In genomic region chr1:165142343-165142916, GRCm38 (mm10) we compare ENCODE assay signal across 36 mouse cellular contexts. TPM values are rescaled to one million over a fixed set of nuclear protein-coding genes. Genes with fewer than 3 reads are reported as not detected.
DNase-seq lines count a peak whose midpoint lies in the region; ATAC-seq and TF ChIP-seq lines count a peak whose summit lies in the region.
"Had no signal": no experiment of that assay in that cellular context is flagged by ENCODE, and none has a peak within 500 bp of the region (broad histone marks: within the 10 kb centered on the region; RNA-seq: fewer than 3 reads in every experiment).

No protein-coding gene starts in this region.

- WGBS in kidney, embryonic 15.5 days: 48% methylated on average over 12 of the region's 12 CpGs
- WGBS in lung, embryonic 14.5 days: 65% methylated on average over 12 of the region's 12 CpGs
- WGBS in midbrain, embryonic 13.5 days: 86% methylated on average over 12 of the region's 12 CpGs
- WGBS in midbrain, embryonic 16.5 days: 83% methylated on average over 12 of the region's 12 CpGs

- H3K36me3 ChIP-seq in kidney, embryonic 15.5 days: no peaks in the 10 kb centered on the region
- no peaks in the 10 kb centered on the region for H3K36me3 ChIP-seq in lung, embryonic 14.5 days (ENCODE audit: insufficient read depth)
- no peaks in the 10 kb centered on the region for H3K36me3 ChIP-seq in midbrain, embryonic 13.5 days
- H3K36me3 ChIP-seq in midbrain, embryonic 16.5 days (ENCODE audit: control insufficient read depth, insufficient read depth, low read length): no peaks in the 10 kb centered on the region
- H3K36me3 ChIP-seq: forebrain, embryonic 10.5 days; forebrain, embryonic 15.5 days; hindbrain, embryonic 13.5 days; limb, embryonic 15.5 days; midbrain, embryonic 15.5 days; stomach, embryonic 15.5 days had no signal

- H3K27ac ChIP-seq in kidney, embryonic 15.5 days: peak overlapping the region; percentile 18; the same call in 1 of the 2 replicates
- H3K27ac ChIP-seq in lung, embryonic 14.5 days (ENCODE audit: low read depth): no peak overlapping the region
- H3K27ac ChIP-seq in midbrain, embryonic 13.5 days: no peak overlapping the region
- no peak overlapping the region for H3K27ac ChIP-seq in midbrain, embryonic 16.5 days (ENCODE audit: low read length)
- H3K27ac ChIP-seq: forebrain, embryonic 10.5 days; forebrain, embryonic 15.5 days; hindbrain, embryonic 13.5 days; limb, embryonic 15.5 days; liver, embryonic 14.5 days; midbrain, embryonic 15.5 days; stomach, embryonic 15.5 days had no signal

- TF ChIP-seq CTCF in lung, embryonic 14.5 days (IDR thresholded peaks at IDR 0.05; ENCODE audit: low read depth): no peak

- H3K9me3 ChIP-seq in kidney, embryonic 15.5 days (replicated peaks): no peaks in the 10 kb centered on the region
- H3K9me3 ChIP-seq in lung, embryonic 14.5 days (ENCODE audit: low read depth, low read length): no peaks in the 10 kb centered on the region
- H3K9me3 ChIP-seq in midbrain, embryonic 13.5 days: no peaks in the 10 kb centered on the region
- H3K9me3 ChIP-seq in midbrain, embryonic 16.5 days (replicated peaks; ENCODE audit: control insufficient read depth, low read length, poor library complexity, severe bottlenecking): peaks cover 3% of the 10 kb centered on the region; the same call in 1 of the 2 replicates
- H3K9me3 ChIP-seq: forebrain, embryonic 10.5 days; forebrain, embryonic 15.5 days; hindbrain, embryonic 13.5 days; limb, embryonic 15.5 days; midbrain, embryonic 15.5 days; stomach, embryonic 15.5 days had no signal

- 0 out of 2 replicates have a peak overlapping the region, but pooled peaks have one; percentile 5 for H3K4me2 ChIP-seq in kidney, embryonic 15.5 days
- H3K4me2 ChIP-seq in lung, embryonic 14.5 days: no peak overlapping the region
- no peak overlapping the region for H3K4me2 ChIP-seq in midbrain, embryonic 13.5 days (replicated peaks)
- no peak overlapping the region for H3K4me2 ChIP-seq in midbrain, embryonic 16.5 days (ENCODE audit: low read length)
- H3K4me2 ChIP-seq: forebrain, embryonic 15.5 days; heart, embryonic 11.5 days; hindbrain, embryonic 13.5 days; limb, embryonic 15.5 days; midbrain, embryonic 15.5 days; stomach, embryonic 15.5 days had no signal

- H3K9ac ChIP-seq in kidney, embryonic 15.5 days: no peak overlapping the region
- no peak overlapping the region for H3K9ac ChIP-seq in lung, embryonic 14.5 days
- no peak overlapping the region for H3K9ac ChIP-seq in midbrain, embryonic 13.5 days (replicated peaks)
- H3K9ac ChIP-seq in midbrain, embryonic 16.5 days (ENCODE audit: low read depth, low read length): no peak overlapping the region
- H3K9ac ChIP-seq: forebrain, embryonic 15.5 days; hindbrain, embryonic 13.5 days; limb, embryonic 15.5 days; liver, embryonic 14.5 days; midbrain, embryonic 15.5 days; stomach, embryonic 15.5 days had no signal

- DNase-seq in kidney, postnatal 10 days: no peak
- DNase-seq in lung, embryonic 14.5 days: peak; percentile 47
- DNase-seq in lung, postnatal 14 days: no peak
- no peak for DNase-seq in gastrocnemius, postnatal 25 days
- DNase-seq: adrenal gland, postnatal 25 days; cerebellum, adult 11-12 months; cerebellum, adult 9-11 months; gastrocnemius, postnatal 36 days; heart, adult 18-20 months; heart, postnatal 36 days; kidney, adult 18-20 months; right cerebral cortex, postnatal 25 days; thymus, postnatal 14 days had no signal

- no peak overlapping the region for H3K4me3 ChIP-seq in kidney, embryonic 15.5 days (replicated peaks)
- no peak overlapping the region for H3K4me3 ChIP-seq in lung, embryonic 14.5 days (ENCODE audit: low read depth, low read length)
- no peak overlapping the region for H3K4me3 ChIP-seq in midbrain, embryonic 13.5 days (replicated peaks)
- no peak overlapping the region for H3K4me3 ChIP-seq in midbrain, embryonic 16.5 days (ENCODE audit: low read depth, low read length)
- H3K4me3 ChIP-seq: forebrain, embryonic 10.5 days; forebrain, embryonic 15.5 days; hindbrain, embryonic 13.5 days; limb, embryonic 15.5 days; midbrain, embryonic 15.5 days; stomach, embryonic 15.5 days had no signal

- no peaks in the 10 kb centered on the region for H3K27me3 ChIP-seq in kidney, embryonic 15.5 days
- no peaks in the 10 kb centered on the region for H3K27me3 ChIP-seq in lung, embryonic 14.5 days (ENCODE audit: insufficient read depth, low read length)
- H3K27me3 ChIP-seq in midbrain, embryonic 13.5 days: no peaks in the 10 kb centered on the region
- no peaks in the 10 kb centered on the region for H3K27me3 ChIP-seq in midbrain, embryonic 16.5 days (ENCODE audit: control insufficient read depth, insufficient read depth, low read depth, low read length)
- H3K27me3 ChIP-seq: forebrain, embryonic 15.5 days; hindbrain, embryonic 13.5 days; limb, embryonic 15.5 days; midbrain, embryonic 15.5 days; stomach, embryonic 15.5 days had no signal

- peaks cover 12% of the 10 kb centered on the region for H3K4me1 ChIP-seq in kidney, embryonic 15.5 days
- H3K4me1 ChIP-seq in lung, embryonic 14.5 days (ENCODE audit: insufficient read depth): no peaks in the 10 kb centered on the region
- no peaks in the 10 kb centered on the region for H3K4me1 ChIP-seq in midbrain, embryonic 13.5 days (replicated peaks)
- H3K4me1 ChIP-seq in midbrain, embryonic 16.5 days (ENCODE audit: control insufficient read depth, insufficient read depth, low read length): no peaks in the 10 kb centered on the region
- H3K4me1 ChIP-seq: forebrain, embryonic 10.5 days; forebrain, embryonic 15.5 days; hindbrain, embryonic 13.5 days; limb, embryonic 15.5 days; midbrain, embryonic 15.5 days; stomach, embryonic 15.5 days had no signal

- peak; percentile 72 for ATAC-seq in kidney, embryonic 15.5 days (replicated peaks; ENCODE audit: low FRiP score)
- ATAC-seq in lung, embryonic 14.5 days (ENCODE audit: insufficient read depth): peak; percentile 58; the same call in 1 of the 2 replicates
- peak; percentile 48; the same call in 1 of the 2 replicates for ATAC-seq in midbrain, embryonic 13.5 days
- no peak for ATAC-seq in midbrain, embryonic 16.5 days
- ATAC-seq: CD4-positive, CD25-positive, alpha-beta regulatory T cell, adult 4 months; forebrain, embryonic 15.5 days; midbrain, embryonic 15.5 days had no signal

RNA-seq across cellular contexts. Expression of gene Tbx19, which starts 18.1 kb away (rescaled TPM):
- polyA plus RNA-seq in kidney, embryonic 15.5 days (2015; fragmentation: Nextera tagmentation; extraction: Ambion mirVana): 0.10 and 0.23 TPM in 2 replicates
- polyA plus RNA-seq in lung, embryonic 14.5 days (2014; fragmentation: Nextera tagmentation; extraction: Ambion mirVana): not detected in 2 replicates
- 0.08 TPM in 1 of 2 replicates, not detected in the other for polyA plus RNA-seq in midbrain, embryonic 13.5 days (2015; fragmentation: Nextera tagmentation; extraction: Ambion mirVana)
- polyA plus RNA-seq in midbrain, embryonic 16.5 days (2015; fragmentation: Nextera tagmentation; extraction: Ambion mirVana): 0.11 and 0.16 TPM in 2 replicates
- not detected for total RNA-seq in gastrocnemius, postnatal 25 days (2021)
- total RNA-seq: adrenal gland, adult 18-20 months; common myeloid progenitor, adult 5-6 weeks; gastrocnemius, adult 18-20 months; gastrocnemius, postnatal 36 days; heart, adult 18-20 months; heart, postnatal 36 days; layer of hippocampus, adult 8-10 months; layer of hippocampus, postnatal 25 days; left cerebral cortex, adult 8-10 months; left cerebral cortex, postnatal 36 days; neutrophil, adult 5-6 weeks had no signal
- polyA plus RNA-seq: CD4-positive, CD25-positive, alpha-beta regulatory T cell, adult 4 months; forebrain, embryonic 10.5 days; frontal cortex, adult 2 months; heart, embryonic 11.5 days; hindbrain, embryonic 13.5 days; limb, embryonic 15.5 days; neural tube, embryonic 11.5 days; stomach, embryonic 15.5 days; urinary bladder, adult 2 months had no signal

RNA-seq across cellular contexts. Expression of gene Sft2d2, which starts 51.8 kb away (rescaled TPM):
- 22.8 and 23.5 TPM in 2 replicates for polyA plus RNA-seq in kidney, embryonic 15.5 days (2015; fragmentation: Nextera tagmentation; extraction: Ambion mirVana)
- polyA plus RNA-seq in lung, embryonic 14.5 days (2014; fragmentation: Nextera tagmentation; extraction: Ambion mirVana): 19.3 and 20.1 TPM in 2 replicates
- polyA plus RNA-seq in midbrain, embryonic 13.5 days (2015; fragmentation: Nextera tagmentation; extraction: Ambion mirVana): 5.4 and 6.3 TPM in 2 replicates
- polyA plus RNA-seq in midbrain, embryonic 16.5 days (2015; fragmentation: Nextera tagmentation; extraction: Ambion mirVana): 5.3 and 5.9 TPM in 2 replicates
- total RNA-seq in gastrocnemius, postnatal 25 days (2021): 1 to 10 TPM; 7.4 to 7.5 TPM
